Mouse (Mus musculus): ENCODE data around the gene Xrn1. TPM values are rescaled to one million over a fixed set of nuclear protein-coding genes. Genes with fewer than 3 reads are reported as not detected.

Gene Xrn1
- total and polyA plus RNA-seq, 2 experiments from 2014 or later: 14.3 to 15.8 TPM

DNA sequence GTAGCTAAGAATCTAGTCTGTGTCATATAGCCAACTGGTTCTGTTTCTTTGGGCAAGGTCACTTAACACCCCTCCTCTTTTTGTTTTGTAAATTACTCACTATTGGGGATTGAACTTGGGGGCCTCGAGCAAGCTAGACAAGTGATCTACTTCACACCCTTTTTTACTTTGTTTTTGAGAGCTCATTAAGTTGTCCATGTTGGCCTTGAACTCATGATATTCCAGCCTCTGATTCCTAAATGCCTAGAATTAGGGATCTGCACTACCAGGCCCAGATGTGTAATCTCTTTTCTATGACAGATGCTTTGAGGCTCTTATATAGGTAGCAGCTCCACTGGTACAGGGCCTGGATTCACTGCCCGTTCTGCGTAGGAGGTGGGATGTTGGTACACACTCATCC lies 89.7 kb downstream of the Xrn1 start:
- no peak overlapping the region for H3K4me3 ChIP-seq (ENCODE audit: low read length)
- no peak for ATAC-seq
- H3K4me1 ChIP-seq (ENCODE audit: insufficient read depth, low read length): no peaks in the 10 kb centered on the region
- peaks cover 44% of the 10 kb centered on the region for H3K36me3 ChIP-seq (ENCODE audit: insufficient read depth, low read length)
- no peak for TF ChIP-seq CTCF (IDR thresholded peaks at IDR 0.05; ENCODE audit: low read depth)
- H3K27me3 ChIP-seq (ENCODE audit: insufficient read depth, low read length): no peaks in the 10 kb centered on the region
- no peak overlapping the region for H3K9ac ChIP-seq (replicated peaks; ENCODE audit: low read length)
- H3K4me2 ChIP-seq (ENCODE audit: low read depth, low read length): no peak overlapping the region
- H3K9me3 ChIP-seq (ENCODE audit: low read length): no peaks in the 10 kb centered on the region
- no peak for DNase-seq (ENCODE audit: low spot score)
- no peak overlapping the region for H3K27ac ChIP-seq
- WGBS: 95% methylated on average over 3 of the region's 3 CpGs

DNA sequence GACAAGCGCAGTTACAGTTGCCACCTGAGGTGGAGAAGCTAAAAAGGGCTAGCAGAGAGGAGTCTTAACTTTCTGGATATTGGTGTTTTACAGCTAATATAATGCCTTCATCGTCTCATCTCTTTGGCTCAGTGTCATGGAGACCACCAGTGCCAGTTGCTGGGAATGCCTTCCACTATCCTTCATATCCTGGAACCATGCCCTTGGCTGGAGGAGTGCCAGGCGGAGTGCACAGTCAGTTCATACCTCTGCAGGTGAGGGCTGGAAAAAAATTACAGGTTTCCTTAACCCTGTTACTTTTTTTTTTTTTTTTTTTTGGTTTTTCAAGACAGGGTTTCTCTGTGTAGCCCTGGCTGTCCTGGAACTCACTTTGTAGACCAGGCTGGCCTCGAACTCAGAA lies 96.9 kb downstream of the Xrn1 start:
- Histone ChIP-seq H3K4me3 (ENCODE audit: low read length) (no peak overlapping the region), H3K27me3 (ENCODE audit: insufficient read depth, low read length) (no peaks in the 10 kb centered on the region), H3K36me3 (ENCODE audit: insufficient read depth, low read length) (peaks cover 51% of the 10 kb centered on the region), H3K9me3 (ENCODE audit: low read length) (no peaks in the 10 kb centered on the region), H3K27ac (no peak overlapping the region), H3K9ac (replicated peaks; ENCODE audit: low read length) (no peak overlapping the region), H3K4me1 (ENCODE audit: insufficient read depth, low read length) (no peaks in the 10 kb centered on the region), H3K4me2 (ENCODE audit: low read depth, low read length) (no peak overlapping the region)
- no peak for DNase-seq (ENCODE audit: low spot score)
- ATAC-seq: no peak
- no peak for TF ChIP-seq CTCF (IDR thresholded peaks at IDR 0.05; ENCODE audit: low read depth)
- 94% methylated on average over 4 of the region's 4 CpGs for WGBS

DNA sequence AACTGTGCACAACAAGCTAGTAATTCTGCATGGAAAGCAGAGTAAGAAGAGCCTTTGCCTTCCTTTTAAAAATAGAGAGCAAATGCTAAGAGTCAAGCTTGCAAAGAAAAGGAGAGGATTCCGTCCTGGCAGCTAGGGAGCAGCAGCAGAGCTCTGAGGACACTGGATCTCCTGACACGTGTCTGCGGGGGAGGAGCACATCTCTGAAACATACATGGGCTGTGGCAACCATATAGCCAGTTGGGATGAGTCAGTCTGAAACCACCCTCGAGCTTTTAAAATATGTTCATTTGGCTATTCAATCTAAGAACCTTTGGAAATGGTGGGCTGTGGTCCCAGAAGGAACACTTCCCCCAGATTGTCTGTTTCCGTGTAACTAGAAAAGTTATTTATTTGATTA lies 100.3 kb downstream of the Xrn1 start:
- Histone ChIP-seq H3K4me1 (ENCODE audit: insufficient read depth, low read length) (no peaks in the 10 kb centered on the region), H3K9me3 (ENCODE audit: low read length) (no peaks in the 10 kb centered on the region; the same call in 1 of the 2 replicates), H3K9ac (replicated peaks; ENCODE audit: low read length) (no peak overlapping the region), H3K27ac (no peak overlapping the region), H3K36me3 (ENCODE audit: insufficient read depth, low read length) (peaks cover 46% of the 10 kb centered on the region), H3K4me3 (ENCODE audit: low read length) (no peak overlapping the region), H3K27me3 (ENCODE audit: insufficient read depth, low read length) (no peaks in the 10 kb centered on the region), H3K4me2 (ENCODE audit: low read depth, low read length) (no peak overlapping the region)
- DNase-seq (ENCODE audit: low spot score) (no peak), ATAC-seq (no peak)
- TF ChIP-seq CTCF (IDR thresholded peaks at IDR 0.05; ENCODE audit: low read depth): no peak
- 89% methylated on average over 5 of the region's 5 CpGs for WGBS

DNA sequence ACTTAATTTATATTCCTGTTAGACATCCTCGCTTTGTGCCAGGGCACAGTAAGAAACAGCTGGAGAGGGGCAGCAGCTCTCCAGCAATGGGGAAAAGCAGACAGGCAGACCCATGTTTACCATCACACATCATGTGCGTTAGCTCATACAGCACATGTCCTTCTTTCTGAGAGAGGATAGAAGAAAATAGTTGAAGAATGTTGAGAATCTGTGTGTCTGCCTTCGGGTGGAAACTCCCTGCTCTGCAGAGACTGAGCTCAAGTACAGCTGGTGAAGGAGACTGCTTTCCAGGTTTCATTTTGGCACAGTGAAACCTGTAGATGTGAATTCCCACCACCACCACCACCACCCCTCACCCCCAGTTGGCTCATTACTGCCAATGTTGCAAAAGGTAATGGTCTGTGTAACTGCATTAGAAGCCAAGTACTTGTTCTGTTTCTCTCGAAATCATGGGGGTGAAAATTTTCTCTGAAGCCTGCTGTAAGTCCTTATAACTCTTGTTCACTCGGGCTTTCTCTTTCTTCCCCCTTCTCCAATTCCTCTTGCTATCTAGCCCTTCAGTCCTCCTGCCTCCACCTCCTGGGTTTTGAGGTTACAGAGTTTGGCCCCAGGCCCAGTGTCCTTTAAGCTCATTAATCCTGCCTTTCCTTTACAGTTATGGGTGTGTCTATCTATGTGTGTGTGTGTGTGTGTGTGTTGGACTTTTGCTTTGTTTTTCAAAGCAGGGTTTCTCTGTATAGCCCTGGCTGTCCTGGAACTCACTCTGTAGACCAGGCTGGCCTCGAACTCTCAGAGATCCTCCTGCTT lies 102.1 kb downstream of the Xrn1 start:
- Histone ChIP-seq H3K9ac (replicated peaks; ENCODE audit: low read length) (no peak overlapping the region), H3K36me3 (ENCODE audit: insufficient read depth, low read length) (peaks cover 31% of the 10 kb centered on the region), H3K4me2 (ENCODE audit: low read depth, low read length) (no peak overlapping the region), H3K4me3 (ENCODE audit: low read length) (no peak overlapping the region), H3K27me3 (ENCODE audit: insufficient read depth, low read length) (no peaks in the 10 kb centered on the region), H3K9me3 (ENCODE audit: low read length) (no peaks in the 10 kb centered on the region; the same call in 1 of the 2 replicates), H3K27ac (no peak overlapping the region), H3K4me1 (ENCODE audit: insufficient read depth, low read length) (no peaks in the 10 kb centered on the region)
- TF ChIP-seq CTCF (IDR thresholded peaks at IDR 0.05; ENCODE audit: low read depth): no peak
- DNase-seq (ENCODE audit: low spot score) (no peak), ATAC-seq (no peak)
- WGBS: 83% methylated on average over 6 of the region's 6 CpGs

DNA sequence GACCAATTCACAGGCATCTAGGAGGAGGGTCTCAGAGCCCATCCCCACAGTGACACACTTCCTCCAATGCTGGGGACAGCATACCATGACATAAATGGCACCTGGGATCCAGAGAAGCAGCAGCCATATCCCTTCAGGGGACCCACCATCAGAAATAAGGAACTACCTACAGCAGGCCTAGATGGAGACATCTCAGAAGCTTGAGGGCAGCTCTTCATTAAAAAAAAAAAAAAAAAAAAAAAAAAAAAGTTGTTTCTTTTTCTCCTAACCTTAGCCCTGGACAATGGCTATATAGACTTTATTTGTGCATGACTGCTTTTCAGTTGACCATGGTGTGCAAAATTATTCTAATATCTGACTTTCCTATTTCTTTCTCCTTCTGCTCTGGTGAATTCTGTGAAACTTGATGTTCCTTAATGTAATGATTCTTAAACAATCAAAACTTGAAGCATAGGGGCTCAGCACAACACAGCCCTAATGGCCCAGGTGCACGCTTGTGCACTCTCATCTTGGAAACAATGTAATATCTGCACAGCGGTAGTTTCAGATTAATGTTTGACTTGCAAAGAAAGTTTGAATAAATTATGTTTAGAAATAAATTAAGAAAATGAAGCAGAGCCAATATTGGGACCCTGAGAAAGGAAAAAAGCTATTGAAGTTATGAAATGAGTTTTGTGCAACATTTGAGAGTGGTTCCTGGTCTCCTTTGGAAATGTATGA lies 108.7 kb downstream of the Xrn1 start:
- DNase-seq (ENCODE audit: low spot score) (no peak), ATAC-seq (no peak)
- Histone ChIP-seq H3K4me1 (ENCODE audit: insufficient read depth, low read length) (no peaks in the 10 kb centered on the region), H3K27me3 (ENCODE audit: insufficient read depth, low read length) (no peaks in the 10 kb centered on the region), H3K4me2 (ENCODE audit: low read depth, low read length) (no peak overlapping the region), H3K9ac (replicated peaks; ENCODE audit: low read length) (no peak overlapping the region), H3K9me3 (ENCODE audit: low read length) (no peaks in the 10 kb centered on the region; the same call in 1 of the 2 replicates), H3K4me3 (ENCODE audit: low read length) (no peak overlapping the region), H3K36me3 (ENCODE audit: insufficient read depth, low read length) (peaks cover 5% of the 10 kb centered on the region; the same call in 1 of the 2 replicates), H3K27ac (no peak overlapping the region)
- TF ChIP-seq CTCF (IDR thresholded peaks at IDR 0.05; ENCODE audit: low read depth): no peak
- WGBS: 91% methylated on average over 2 of the region's 2 CpGs

DNA sequence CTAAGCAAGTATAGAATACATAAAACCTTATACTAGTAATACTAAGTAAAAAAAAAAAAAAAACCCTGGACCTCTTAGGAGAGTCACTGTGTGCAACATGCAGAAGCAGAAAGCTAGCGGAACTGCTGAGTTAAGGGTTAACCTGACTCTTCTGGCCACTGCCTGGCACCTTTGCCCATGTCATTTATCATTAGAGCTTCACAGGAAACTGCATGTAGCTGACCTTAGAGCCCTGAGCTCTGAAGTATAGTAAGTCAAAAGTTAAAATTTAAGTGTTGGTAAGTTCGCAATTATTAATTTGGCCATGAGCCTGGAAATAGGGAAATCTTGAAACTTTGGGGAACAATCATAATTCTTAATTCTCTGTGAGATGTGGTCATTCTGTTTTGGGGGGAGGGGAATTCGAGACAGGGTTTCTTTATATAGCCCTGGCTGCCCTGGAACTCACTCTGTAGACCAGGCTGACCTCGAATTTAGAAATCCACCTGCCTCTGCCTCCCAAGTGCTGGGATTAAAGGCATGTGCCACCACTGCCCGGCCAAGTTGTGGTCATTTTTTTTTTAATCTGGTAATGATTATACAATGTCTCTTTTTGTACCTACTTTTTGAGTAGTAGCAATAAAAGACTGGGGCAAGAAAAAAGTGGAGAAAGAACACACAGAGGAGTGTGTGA lies 109.4 kb downstream of the Xrn1 start:
- Histone ChIP-seq H3K36me3 (ENCODE audit: insufficient read depth, low read length) (no peaks in the 10 kb centered on the region; the same call in 1 of the 2 replicates), H3K4me2 (ENCODE audit: low read depth, low read length) (no peak overlapping the region), H3K9me3 (ENCODE audit: low read length) (no peaks in the 10 kb centered on the region), H3K4me3 (ENCODE audit: low read length) (no peak overlapping the region), H3K4me1 (ENCODE audit: insufficient read depth, low read length) (no peaks in the 10 kb centered on the region), H3K27me3 (ENCODE audit: insufficient read depth, low read length) (no peaks in the 10 kb centered on the region), H3K27ac (no peak overlapping the region), H3K9ac (replicated peaks; ENCODE audit: low read length) (no peak overlapping the region)
- no peak for TF ChIP-seq CTCF (IDR thresholded peaks at IDR 0.05; ENCODE audit: low read depth)
- no peak for ATAC-seq
- no peak for DNase-seq (ENCODE audit: low spot score)
- WGBS: 78% methylated on average over 5 of the region's 5 CpGs
